Mouse (Mus musculus): ENCODE measurements around the gene Hibadh.

DNA sequence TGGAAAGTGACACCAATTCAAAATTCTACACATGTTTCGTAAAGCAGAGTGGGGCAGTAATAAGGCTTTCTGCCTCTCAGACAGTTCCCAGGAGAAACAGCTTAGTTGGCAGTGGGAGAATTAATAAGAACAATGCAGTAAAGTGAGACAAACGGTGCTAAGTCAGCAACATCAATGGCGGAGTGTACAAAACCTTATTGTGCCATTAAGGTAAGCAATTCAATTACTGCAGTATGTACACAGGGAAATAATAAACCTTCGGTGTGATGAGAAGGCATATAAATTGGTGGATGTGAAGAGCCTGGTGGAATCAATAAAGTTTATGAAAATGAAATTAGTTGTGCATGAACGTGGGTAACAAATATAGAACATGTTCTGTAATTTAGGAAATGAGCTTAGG lies 122.9 kb downstream of the Hibadh start:
- TF ChIP-seq POLR2A (IDR thresholded peaks at IDR 0.05; ENCODE audit: insufficient read depth, low read depth, low read length) (no peak), CTCF (IDR thresholded peaks at IDR 0.05) (no peak), EP300 (IDR thresholded peaks at IDR 0.05; ENCODE audit: insufficient read depth, low read depth, low read length) (no peak)

All from heart, adult 2 months (tissue).